Mouse (Mus musculus) gastrocnemius, postnatal 14 days (tissue): ENCODE measurements around the gene Trim14. TPM values are rescaled to one million over a fixed set of nuclear protein-coding genes. Genes with fewer than 3 reads are reported as not detected.
"Not testable (repeated sequence)": the region's sequence is repeated elsewhere in the genome, so short reads cannot be mapped to it uniquely, and the experiment has no call there.

ENCODE experiments used
- DNase-seq: peaks from one replicate; pipeline ENCODE4 v3.0.0; 2021; ENCODE audit warnings: mixed read lengths
- intact Hi-C: fragments of 180-260 bp; cut with DNase I; formaldehyde crosslinking; loops from one replicate; pipeline ENCODE4 v1.15.1; 2025; ENCODE audit warnings: low total_unique reads
- long read RNA-seq, 2 experiments: library from polyadenylated mRNA; stranded (forward); transcript quantifications; one replicate each; pipeline ENCODE4 v2.0.0; 2021
- total RNA-seq, 2 experiments: library from RNA; stranded (reverse); gene quantifications; 2 replicates each; pipeline ENCODE4 v1.2.3; 2021

Gene Trim14
- total RNA-seq: under 1 TPM; 0.66 to 0.93 TPM
- long read RNA-seq, experiment 1: 0 reads
- long read RNA-seq, experiment 2, partial matches to known transcripts: 0 of 3 reads
- long read RNA-seq, experiment 2, other reads (novel, unspliced or antisense): 1 of 3 reads

- intact Hi-C loops: no loop called here
- DNase-seq: peak; percentile 26
Measured at GRCm38 (mm10) chr4:46535840-46536361, at the start of gene Trim14. Trim14 (minus strand) TSS chr4:46536141.

- no peak for DNase-seq
- intact Hi-C loops: no loop called here
Measured at GRCm38 (mm10) chr4:46585041-46585810, 49.3 kb upstream of the Trim14 start.

DNA sequence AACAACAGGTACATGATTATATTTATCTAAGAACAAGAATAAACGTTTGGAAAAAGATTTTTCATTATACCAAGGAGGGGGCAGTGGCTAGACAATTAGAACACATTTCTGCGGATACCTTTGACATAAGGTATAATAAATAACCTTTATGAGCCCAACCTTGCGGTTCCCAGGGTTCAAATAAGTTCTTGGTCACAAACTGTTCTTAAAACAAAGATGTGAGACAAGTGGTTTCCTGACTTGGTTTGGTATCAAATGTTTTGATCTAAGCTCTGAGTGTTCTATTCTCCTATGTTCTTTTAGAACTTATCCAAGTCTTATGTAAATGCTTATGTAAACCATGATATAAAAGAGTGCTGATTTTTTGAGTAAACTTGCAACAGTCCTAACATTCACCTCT, 48.6 kb upstream of the Trim14 start:
- DNase-seq, intact Hi-C loops: not testable (repeated sequence)

DNA sequence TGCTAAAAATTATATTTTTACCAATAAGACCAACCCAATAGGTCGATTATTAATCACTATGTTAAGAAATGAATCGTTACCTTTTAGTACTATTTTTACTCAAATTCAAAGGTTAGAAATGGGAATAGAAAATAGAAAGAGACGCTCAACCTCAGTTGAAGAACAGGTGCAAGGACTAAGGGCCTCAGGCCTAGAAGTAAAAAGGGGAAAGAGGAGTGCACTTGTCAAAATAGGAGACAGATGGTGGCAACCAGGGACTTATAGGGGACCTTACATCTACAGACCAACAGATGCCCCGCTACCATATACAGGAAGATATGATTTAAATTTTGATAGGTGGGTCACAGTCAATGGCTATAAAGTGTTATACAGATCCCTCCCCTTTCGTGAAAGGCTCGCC, 48.1 kb upstream of the Trim14 start:
- intact Hi-C loops, DNase-seq: not testable (repeated sequence)

- DNase-seq, intact Hi-C loops: not testable (repeated sequence)
Measured at GRCm38 (mm10) chr4:46582024-46582423, 46.1 kb upstream of the Trim14 start.

DNA sequence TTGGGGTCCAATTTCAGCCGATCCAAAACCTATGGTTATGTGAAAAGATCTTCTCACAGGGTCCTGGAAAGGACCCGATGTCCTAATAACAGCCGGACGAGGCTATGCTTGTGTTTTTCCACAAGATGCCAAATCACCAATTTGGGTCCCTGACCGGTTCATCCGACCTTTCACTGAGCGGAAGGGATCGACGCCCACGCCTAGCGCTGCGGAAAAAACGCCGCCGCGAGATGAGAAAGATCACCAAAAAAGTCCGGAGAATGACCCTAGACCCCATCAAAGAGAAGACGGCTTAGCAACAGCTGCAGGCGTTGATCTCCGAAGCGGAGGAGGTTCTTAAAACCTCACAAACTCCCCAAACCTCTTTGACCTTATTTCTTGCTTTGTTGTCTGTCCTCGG, 45.6 kb upstream of the Trim14 start:
- intact Hi-C loops, DNase-seq: not testable (repeated sequence)

- intact Hi-C loops, DNase-seq: not testable (repeated sequence)
Measured at GRCm38 (mm10) chr4:46580799-46581243, 44.9 kb upstream of the Trim14 start.

DNA sequence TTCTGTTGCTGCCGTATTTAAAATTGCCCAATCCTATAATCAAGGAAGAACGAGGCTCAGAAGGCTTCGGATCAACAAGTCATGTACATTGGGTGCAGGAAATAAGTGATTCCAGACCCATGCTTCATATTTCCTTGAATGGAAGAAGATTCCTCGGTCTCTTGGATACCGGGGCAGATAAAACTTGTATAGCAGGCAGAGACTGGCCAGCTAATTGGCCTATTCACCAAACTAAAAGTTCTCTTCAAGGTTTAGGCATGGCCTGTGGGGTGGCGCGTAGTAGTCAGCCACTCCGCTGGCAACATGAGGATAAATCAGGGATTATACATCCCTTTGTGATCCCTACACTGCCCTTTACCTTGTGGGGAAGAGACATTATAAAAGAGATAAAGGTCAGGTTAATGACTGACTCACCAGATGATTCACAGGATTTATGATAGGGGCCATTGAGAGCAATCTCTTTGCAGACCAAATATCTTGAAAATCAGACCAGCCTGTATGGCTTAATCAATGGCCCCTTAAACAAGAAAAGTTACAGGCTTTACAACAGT, 42.9 kb upstream of the Trim14 start:
- DNase-seq, intact Hi-C loops: not testable (repeated sequence)

GRCm38 (mm10) chr4:46578228-46578627, 42.3 kb upstream of the Trim14 start:
- intact Hi-C loops: no loop called here
- DNase-seq: no peak

DNA sequence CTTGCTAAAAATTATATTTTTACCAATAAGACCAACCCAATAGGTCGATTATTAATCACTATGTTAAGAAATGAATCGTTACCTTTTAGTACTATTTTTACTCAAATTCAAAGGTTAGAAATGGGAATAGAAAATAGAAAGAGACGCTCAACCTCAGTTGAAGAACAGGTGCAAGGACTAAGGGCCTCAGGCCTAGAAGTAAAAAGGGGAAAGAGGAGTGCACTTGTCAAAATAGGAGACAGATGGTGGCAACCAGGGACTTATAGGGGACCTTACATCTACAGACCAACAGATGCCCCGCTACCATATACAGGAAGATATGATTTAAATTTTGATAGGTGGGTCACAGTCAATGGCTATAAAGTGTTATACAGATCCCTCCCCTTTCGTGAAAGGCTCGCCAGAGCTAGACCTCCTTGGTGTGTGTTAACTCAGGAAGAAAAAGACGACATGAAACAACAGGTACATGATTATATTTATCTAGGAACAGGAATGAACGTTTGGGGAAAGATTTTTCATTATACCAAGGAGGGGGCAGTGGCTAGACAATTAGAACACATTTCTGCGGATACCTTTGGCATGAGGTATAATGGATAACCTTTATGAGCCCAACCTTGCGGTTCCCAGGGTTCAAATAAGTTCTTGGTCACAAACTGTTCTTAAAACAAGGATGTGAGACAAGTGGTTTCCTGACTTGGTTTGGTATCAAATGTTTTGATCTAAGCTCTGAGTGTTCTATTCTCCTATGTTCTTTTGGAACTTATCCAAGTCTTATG, 39.8 kb upstream of the Trim14 start:
- DNase-seq, intact Hi-C loops: not testable (repeated sequence)

DNA sequence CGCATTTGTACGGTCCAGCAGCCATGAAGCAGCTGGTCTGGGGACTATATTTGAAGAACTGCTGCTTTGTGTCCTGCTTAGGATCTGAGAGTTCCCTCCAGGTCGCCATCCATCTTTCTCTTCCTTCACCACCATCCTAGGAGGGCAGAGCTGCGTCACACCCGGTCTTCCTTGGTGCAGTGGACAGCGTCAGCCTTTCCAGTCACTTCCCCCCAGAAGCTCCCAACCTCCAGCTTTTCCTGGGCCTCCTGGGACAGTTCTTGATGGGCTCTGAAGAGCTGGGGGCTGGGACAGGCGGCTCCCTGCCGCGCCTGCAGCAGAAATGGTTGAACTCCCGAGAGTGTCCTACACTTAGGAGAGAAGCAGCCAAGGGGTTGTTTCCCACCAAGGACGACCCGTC, 38.9 kb upstream of the Trim14 start:
- intact Hi-C loops: no loop called here
- no peak for DNase-seq

GRCm38 (mm10) chr4:46574024-46574753, 38.2 kb upstream of the Trim14 start:
- intact Hi-C loops: no loop called here

GRCm38 (mm10) chr4:46572616-46573015, 36.7 kb upstream of the Trim14 start:
- intact Hi-C loops: no loop called here
- no peak for DNase-seq

More at GRCm38 (mm10) chr4:46574024-46574753, 38.2 kb upstream of the Trim14 start:
- no peak for DNase-seq

DNA sequence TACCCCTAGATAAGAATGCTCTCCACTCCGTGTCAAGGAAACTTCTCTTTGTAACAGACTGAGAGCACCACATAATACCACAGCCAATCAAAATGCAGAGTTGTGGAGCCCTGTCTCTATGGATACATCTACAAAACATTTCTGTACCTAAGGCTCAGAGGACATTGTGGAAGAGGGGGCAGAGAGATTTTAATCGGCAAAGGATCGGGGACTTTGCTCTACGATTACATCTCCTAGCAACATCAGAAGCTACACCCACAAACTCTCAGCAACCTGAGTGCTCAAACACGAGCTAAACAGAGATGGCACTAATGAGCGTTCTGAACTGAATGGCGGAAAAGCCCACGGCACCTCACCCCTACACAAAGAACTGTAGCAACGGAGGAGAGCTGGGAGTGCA, 35.8 kb upstream of the Trim14 start:
- DNase-seq: no peak
- intact Hi-C loops: no loop called here

- DNase-seq: no peak
- intact Hi-C loops: no loop called here
Measured at GRCm38 (mm10) chr4:46569671-46570070, 33.7 kb upstream of the Trim14 start.

GRCm38 (mm10) chr4:46568169-46568568, 32.2 kb upstream of the Trim14 start:
- DNase-seq: no peak
- intact Hi-C loops: no loop called here

- intact Hi-C loops: no loop called here
- no peak for DNase-seq
Measured at GRCm38 (mm10) chr4:46566931-46567671, 31.2 kb upstream of the Trim14 start.

- intact Hi-C loops: no loop called here
- DNase-seq: no peak
Measured at GRCm38 (mm10) chr4:46565393-46565955, 29.5 kb upstream of the Trim14 start.
